Mouse (Mus musculus) urinary bladder, postnatal 0 days (tissue): ENCODE results near the gene Gm29110. TPM values are rescaled to one million over a fixed set of nuclear protein-coding genes. Genes with fewer than 3 reads are reported as not detected.

Experiments
- polyA plus RNA-seq: library from polyadenylated mRNA; unstranded; fragments of >200 nt; fragmentation: Nextera tagmentation; extraction: Ambion mirVana; gene quantifications from 2 replicates; pipeline ENCODE4 v1.2.1, GENCODE M21; 2015

The Gm29110 gene
- polyA plus RNA-seq = not detected in 2 replicates

GRCm38 (mm10) chrY:74470231-74470630 lies at the start of gene Gm29110:
Gm29110 (plus strand) TSS chrY:74470531.

Other genes starting within 250 kb of the Gm29110 start
- gene Gm21913, start 153.4 kb downstream of the Gm29110 start, polyA plus RNA-seq = not detected in 2 replicates